Mouse (Mus musculus) MEL (cell line): ENCODE measurements around the gene Slc25a41. TPM values are rescaled to one million over a fixed set of nuclear protein-coding genes. Genes with fewer than 3 reads are reported as not detected.
A peak's percentile ranks its signal among the peaks of the same experiment; 100 is the strongest.

Source experiments
- DNase-seq: peaks from one replicate; pipeline ENCODE4 v3.0.0; 2011; ENCODE audit warnings: low read depth, low spot score
- H3K27ac ChIP-seq: 2 replicates; pipeline ENCODE4 v1.5.1; 2012; ENCODE audit warnings: low read depth, mild to moderate bottlenecking, control low read depth, low read length, moderate library complexity; ENCODE audit not compliant: control insufficient read depth
- H3K27me3 ChIP-seq, 2 experiments: fragments of 150-350 bp in 1 of 2; sonication (generic) in 1 of 2; 2 replicates each; pipeline ENCODE4 v1.6.1; 2012; ENCODE audit warnings: low read length in 2 of 2, mild to moderate bottlenecking in 2 of 2, improper control_type of control experiment in 1 of 2, moderate library complexity in 1 of 2; ENCODE audit not compliant: insufficient read depth in 2 of 2, control insufficient read depth in 1 of 2
- H3K36me3 ChIP-seq, 2 experiments: 2 replicates each; pipeline ENCODE4 v1.6.1; 2012 to 2014; ENCODE audit warnings: low read length in 2 of 2, improper control_type of control experiment in 1 of 2, inconsistent platforms in 1 of 2, mild to moderate bottlenecking in 1 of 2; ENCODE audit not compliant: insufficient read depth in 2 of 2, control insufficient read depth in 1 of 2
- H3K4me1 ChIP-seq, 2 experiments: fragments of 150-350 bp in 1 of 2; sonication (generic) in 1 of 2; 2 replicates each; pipeline ENCODE4 v1.6.1; 2012; ENCODE audit warnings: low read length in 2 of 2, improper control_type of control experiment in 1 of 2, mild to moderate bottlenecking in 1 of 2; ENCODE audit not compliant: insufficient read depth in 2 of 2, control insufficient read depth in 1 of 2
- H3K4me3 ChIP-seq, 2 experiments: fragments of 150-350 bp in 1 of 2; sonication (generic) in 1 of 2; 2 replicates each; pipeline ENCODE4 v1.5.1; 2012; ENCODE audit warnings: low read depth in 2 of 2, low read length in 2 of 2, mild to moderate bottlenecking in 2 of 2, moderate library complexity in 2 of 2, control low read depth in 1 of 2, improper control_type of control experiment in 1 of 2; ENCODE audit not compliant: control insufficient read depth in 1 of 2, insufficient read depth in 1 of 2
- H3K79me2 ChIP-seq: 2 replicates; pipeline ENCODE4 v1.6.1; 2012; ENCODE audit warnings: mild to moderate bottlenecking, low read length, moderate library complexity; ENCODE audit not compliant: control insufficient read depth, poor library complexity, insufficient read depth
- H3K9ac ChIP-seq: 2 replicates; pipeline ENCODE4 v1.6.1; 2012; ENCODE audit warnings: low read depth, mild to moderate bottlenecking, control low read depth, low read length, moderate library complexity; ENCODE audit not compliant: control insufficient read depth, poor library complexity, severe bottlenecking
- H3K9me3 ChIP-seq: fragments of 150-350 bp; sonication (generic); replicated peaks from 2 replicates; pipeline ENCODE4 v1.6.1; 2012; ENCODE audit warnings: mild to moderate bottlenecking, low read length, improper control_type of control experiment, moderate library complexity; ENCODE audit not compliant: insufficient read depth
- CHD1 ChIP-seq: IDR thresholded peaks from 2 replicates; pipeline ENCODE4 v1.6.1; 2012; ENCODE audit warnings: low read depth, mild to moderate bottlenecking, inconsistent platforms, low read length, improper control_type of control experiment
- CHD2 ChIP-seq: IDR thresholded peaks from 2 replicates; pipeline ENCODE4 v1.6.1; 2011; ENCODE audit warnings: low read length, improper control_type of control experiment
- CTCF ChIP-seq, 3 experiments: IDR thresholded peaks in 2 of 3; conservative IDR thresholded peaks in 1 of 3; 2 replicates each; pipeline ENCODE4 v1.5.1; 2011 to 2012; ENCODE audit warnings: low read length in 3 of 3, low read depth in 2 of 3, mild to moderate bottlenecking in 2 of 3, improper control_type of control experiment in 1 of 3, inconsistent platforms in 1 of 3, mixed read lengths in 1 of 3, moderate library complexity in 1 of 3; ENCODE audit not compliant: control insufficient read depth in 1 of 3, insufficient read depth in 1 of 3, poor library complexity in 1 of 3, severe bottlenecking in 1 of 3
- E2F4 ChIP-seq: IDR thresholded peaks from 2 replicates; pipeline ENCODE4 v1.6.1; 2011; ENCODE audit warnings: low read depth, low read length, improper control_type of control experiment, borderline replicate concordance
- ELF1 ChIP-seq: IDR thresholded peaks from 2 replicates; pipeline ENCODE4 v1.6.1; 2014; ENCODE audit warnings: low read depth, mild to moderate bottlenecking, inconsistent platforms, low read length, improper control_type of control experiment, moderate library complexity
- EP300 ChIP-seq, 2 experiments: IDR thresholded peaks; 2 replicates each; pipeline ENCODE4 v1.6.1; 2011; ENCODE audit warnings: improper control_type of control experiment in 2 of 2, low read length in 2 of 2, low read depth in 1 of 2, mild to moderate bottlenecking in 1 of 2
- ETS1 ChIP-seq: IDR thresholded peaks from 2 replicates; pipeline ENCODE4 v1.6.1; 2012; ENCODE audit warnings: low read depth, mild to moderate bottlenecking, inconsistent platforms, low read length, improper control_type of control experiment, moderate library complexity
- GABPA ChIP-seq: IDR thresholded peaks from 2 replicates; pipeline ENCODE4 v1.6.1; 2012; ENCODE audit warnings: low read depth, mild to moderate bottlenecking, inconsistent platforms, low read length, improper control_type of control experiment, moderate library complexity
- GATA1 ChIP-seq: IDR thresholded peaks from 2 replicates; pipeline ENCODE4 v1.6.1; 2011; ENCODE audit warnings: low read depth, low read length, improper control_type of control experiment
- HCFC1 ChIP-seq: IDR thresholded peaks from 2 replicates; pipeline ENCODE4 v1.6.1; 2012; ENCODE audit warnings: low read depth, mild to moderate bottlenecking, inconsistent platforms, low read length, improper control_type of control experiment, moderate library complexity
- JUND ChIP-seq: IDR thresholded peaks from 2 replicates; pipeline ENCODE4 v1.6.1; 2011; ENCODE audit warnings: low read depth, mild to moderate bottlenecking, improper control_type of control experiment, low read length
- KAT2A ChIP-seq: conservative IDR thresholded peaks from 2 replicates; pipeline ENCODE4 v1.6.1; 2012; ENCODE audit warnings: low read depth, low read length, improper control_type of control experiment, inconsistent platforms
- MAFK ChIP-seq: IDR thresholded peaks from 2 replicates; pipeline ENCODE4 v1.6.1; 2011; ENCODE audit warnings: low read depth, mild to moderate bottlenecking, low read length, improper control_type of control experiment, borderline replicate concordance
- MAX ChIP-seq: IDR thresholded peaks from 2 replicates; pipeline ENCODE4 v1.6.1; 2011; ENCODE audit warnings: low read length, improper control_type of control experiment
- MAZ ChIP-seq: IDR thresholded peaks from 2 replicates; pipeline ENCODE4 v1.6.1; 2012; ENCODE audit warnings: low read depth, mild to moderate bottlenecking, inconsistent platforms, low read length, improper control_type of control experiment
- MEF2A ChIP-seq: IDR thresholded peaks from 2 replicates; pipeline ENCODE4 v1.6.1; 2014; ENCODE audit warnings: low read depth, mild to moderate bottlenecking, inconsistent platforms, low read length, improper control_type of control experiment; ENCODE audit not compliant: poor library complexity, insufficient replicate concordance, severe bottlenecking; ENCODE audit errors: extremely low read depth
- MXI1 ChIP-seq: IDR thresholded peaks from 2 replicates; pipeline ENCODE4 v1.6.1; 2011; ENCODE audit warnings: mild to moderate bottlenecking, low read depth, low read length, improper control_type of control experiment
- MYB ChIP-seq: IDR thresholded peaks from 2 replicates; pipeline ENCODE4 v1.6.1; 2011; ENCODE audit warnings: mild to moderate bottlenecking, low read depth, low read length, improper control_type of control experiment
- MYC ChIP-seq: IDR thresholded peaks from 2 replicates; pipeline ENCODE4 v1.6.1; 2011; ENCODE audit warnings: low read depth, mild to moderate bottlenecking, low read length, improper control_type of control experiment, moderate library complexity
- NELFE ChIP-seq: IDR thresholded peaks from 2 replicates; pipeline ENCODE4 v1.6.1; 2011; ENCODE audit warnings: low read depth, low read length, improper control_type of control experiment
- NRF1 ChIP-seq: IDR thresholded peaks from 2 replicates; pipeline ENCODE4 v1.6.1; 2014; ENCODE audit warnings: low read depth, mild to moderate bottlenecking, inconsistent platforms, low read length, improper control_type of control experiment, moderate library complexity; ENCODE audit not compliant: poor library complexity, insufficient read depth, severe bottlenecking
- POLR2A ChIP-seq, 2 experiments: IDR thresholded peaks; 2 replicates each; pipeline ENCODE4 v1.6.1; 2011 to 2012; ENCODE audit warnings: low read length in 2 of 2, mild to moderate bottlenecking in 2 of 2, control low read depth in 1 of 2, improper control_type of control experiment in 1 of 2, low read depth in 1 of 2, moderate library complexity in 1 of 2; ENCODE audit not compliant: control insufficient read depth in 1 of 2, insufficient read depth in 1 of 2, poor library complexity in 1 of 2
- POLR2AphosphoS2 ChIP-seq: IDR thresholded peaks from 2 replicates; pipeline ENCODE4 v1.6.1; 2011; ENCODE audit warnings: low read length, improper control_type of control experiment
- POLR2AphosphoS5 ChIP-seq: IDR thresholded peaks from 2 replicates; pipeline ENCODE4 v1.6.1; 2012; ENCODE audit warnings: low read depth, borderline replicate concordance, mild to moderate bottlenecking, inconsistent platforms, low read length, moderate library complexity, mixed read lengths
- RAD21 ChIP-seq: IDR thresholded peaks from 2 replicates; pipeline ENCODE4 v1.6.1; 2011; ENCODE audit warnings: mild to moderate bottlenecking, low read depth, low read length, improper control_type of control experiment
- RCOR1 ChIP-seq: IDR thresholded peaks from 2 replicates; pipeline ENCODE4 v1.6.1; 2012; ENCODE audit warnings: low read depth, mild to moderate bottlenecking, inconsistent platforms, low read length, improper control_type of control experiment
- SIN3A ChIP-seq: IDR thresholded peaks from 2 replicates; pipeline ENCODE4 v1.6.1; 2012; ENCODE audit warnings: low read length, improper control_type of control experiment, inconsistent platforms
- SMC3 ChIP-seq: IDR thresholded peaks from 2 replicates; pipeline ENCODE4 v1.6.1; 2011; ENCODE audit warnings: low read depth, low read length, improper control_type of control experiment
- TAL1 ChIP-seq: IDR thresholded peaks from 2 replicates; pipeline ENCODE4 v1.6.1; 2012; ENCODE audit warnings: mild to moderate bottlenecking, inconsistent platforms, low read length, moderate library complexity, mixed read lengths
- TBP ChIP-seq: IDR thresholded peaks from 2 replicates; pipeline ENCODE4 v1.8.0; 2011; ENCODE audit warnings: low read depth, low read length, improper control_type of control experiment
- TCF12 ChIP-seq: IDR thresholded peaks from 2 replicates; pipeline ENCODE4 v1.6.1; 2014; ENCODE audit warnings: low read depth, mild to moderate bottlenecking, inconsistent platforms, low read length, improper control_type of control experiment, moderate library complexity
- UBTF ChIP-seq: IDR thresholded peaks from 2 replicates; pipeline ENCODE4 v1.6.1; 2012; ENCODE audit warnings: low read depth, mild to moderate bottlenecking, inconsistent platforms, low read length, improper control_type of control experiment, moderate library complexity, borderline replicate concordance; ENCODE audit not compliant: insufficient read depth
- USF1 ChIP-seq: IDR thresholded peaks from 2 replicates; pipeline ENCODE4 v1.6.1; 2014; ENCODE audit warnings: low read depth, mild to moderate bottlenecking, inconsistent platforms, low read length, improper control_type of control experiment, moderate library complexity
- USF2 ChIP-seq, 2 experiments: IDR thresholded peaks; 2 replicates each; pipeline ENCODE4 v1.6.1; 2011 to 2012; ENCODE audit warnings: improper control_type of control experiment in 2 of 2, low read length in 2 of 2, borderline replicate concordance in 1 of 2, inconsistent platforms in 1 of 2, low read depth in 1 of 2, mild to moderate bottlenecking in 1 of 2; ENCODE audit not compliant: insufficient read depth in 1 of 2
- ZC3H11A ChIP-seq: IDR thresholded peaks from 2 replicates; pipeline ENCODE4 v1.6.1; 2012; ENCODE audit warnings: low read depth, mild to moderate bottlenecking, inconsistent platforms, low read length, improper control_type of control experiment
- ZKSCAN1 ChIP-seq: IDR thresholded peaks from 2 replicates; pipeline ENCODE4 v1.6.1; 2012; ENCODE audit warnings: low read depth, mild to moderate bottlenecking, inconsistent platforms, low read length, improper control_type of control experiment, moderate library complexity
- ZMIZ1 ChIP-seq: IDR thresholded peaks from 2 replicates; pipeline ENCODE4 v1.6.1; 2012; ENCODE audit warnings: low read depth, mild to moderate bottlenecking, inconsistent platforms, low read length, improper control_type of control experiment, moderate library complexity
- ZNF384 ChIP-seq: IDR thresholded peaks from 2 replicates; pipeline ENCODE4 v1.6.1; 2012; ENCODE audit warnings: low read depth, mild to moderate bottlenecking, inconsistent platforms, low read length, improper control_type of control experiment
- polyA plus RNA-seq, 2 experiments: library from polyadenylated mRNA; stranded (reverse) in 1 of 2; unstranded in 1 of 2; fragments of >175 nt in 1 of 2; fragments of >200 nt in 1 of 2; gene quantifications; 2 replicates each; pipeline versions ENCODE4 v1.2.1 to v1.2.4; 2012; ENCODE audit warnings: low replicate concordance in 2 of 2, low read depth in 1 of 2; ENCODE audit not compliant: insufficient read length in 2 of 2, insufficient read depth in 1 of 2, missing spikeins in 1 of 2
- total RNA-seq: library from RNA; depleted of rRNA; stranded (reverse); fragments of 300-350 nt; gene quantifications from 2 replicates; pipeline ENCODE4 v1.2.3, GENCODE M21; 2012

Gene Slc25a41
- total and polyA plus RNA-seq, 3 experiments, result 0.08 to 0.15 TPM; not detected in 1

DNA sequence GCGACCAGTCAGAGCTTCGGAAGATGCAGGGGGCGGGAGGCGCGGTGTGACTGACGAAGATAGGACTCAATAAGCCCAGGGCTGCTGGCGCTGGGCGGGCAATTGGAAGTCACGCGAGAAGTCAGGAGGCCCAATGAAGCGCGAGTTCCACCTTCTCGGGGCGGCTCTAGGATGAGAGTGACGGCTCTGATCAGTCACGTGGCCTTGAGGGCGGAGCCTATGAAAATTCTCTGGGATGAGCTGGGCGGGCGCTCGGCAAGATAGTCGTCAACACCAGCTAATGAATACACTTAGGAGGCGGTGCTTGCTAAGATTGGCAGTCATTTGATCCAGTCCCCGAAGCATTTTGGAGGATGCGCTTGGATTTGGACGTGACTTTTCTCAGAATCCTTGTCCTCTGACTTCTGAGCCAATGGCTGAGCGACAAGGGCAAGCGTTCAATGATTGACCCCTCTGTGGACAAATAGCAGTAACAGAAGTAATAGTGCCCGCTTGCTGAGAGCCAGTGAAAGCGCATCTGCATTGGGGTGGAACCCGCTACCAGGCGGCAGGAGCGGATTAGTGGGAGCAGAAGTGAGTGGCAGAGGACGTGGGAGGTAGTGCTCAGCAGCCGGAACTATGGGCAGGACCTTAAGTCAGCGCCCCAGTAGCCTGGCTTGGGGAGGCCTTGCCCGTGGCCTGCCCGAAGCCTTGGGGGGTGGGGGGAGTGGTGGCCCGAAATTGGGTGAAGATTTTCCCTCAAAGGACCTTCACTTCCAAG, 9.6 kb downstream of the Slc25a41 start:
- DNase-seq, result peak; percentile 100
- Histone ChIP-seq H3K4me1 (peaks cover 0 to 18% of the 10 kb centered on the region in 2 experiments; a peak in 2 of 4 replicates), H3K9ac (peak overlapping the region; percentile 83)

DNA sequence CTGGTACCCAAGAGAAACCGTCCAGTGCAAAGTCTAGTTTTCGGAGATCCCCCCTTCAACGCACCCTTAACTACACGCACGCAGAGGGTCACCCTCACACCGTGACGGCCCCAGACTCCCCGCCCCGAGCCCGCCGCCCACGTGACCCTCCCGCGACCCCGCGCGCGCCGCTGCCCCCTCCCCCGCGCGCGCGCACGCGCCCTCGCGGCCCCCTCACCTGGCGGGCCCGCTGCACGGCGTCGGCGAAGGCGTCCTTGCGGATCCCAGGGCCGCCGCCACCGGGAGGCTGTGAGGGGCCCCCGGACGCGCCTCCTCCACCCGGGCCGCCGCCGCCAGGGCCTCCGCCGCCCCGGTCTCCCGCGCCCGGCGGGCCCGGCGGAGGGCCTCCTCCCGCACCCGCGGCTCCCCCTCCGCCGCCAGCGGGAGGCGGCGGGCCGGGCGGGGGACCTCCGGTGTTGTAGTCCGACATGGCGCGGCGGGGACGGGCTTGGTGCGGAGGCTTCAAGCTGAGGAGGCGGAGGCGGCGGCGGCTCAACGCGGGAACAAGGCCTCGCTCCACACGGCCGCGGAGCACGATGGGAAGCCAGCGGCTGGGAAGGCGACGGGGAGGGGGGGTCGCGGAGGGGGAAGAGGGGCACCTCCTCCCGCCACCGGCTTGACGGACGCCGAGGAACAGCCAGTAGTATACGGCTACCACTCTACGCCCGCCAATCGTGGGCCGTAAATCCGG, 10.4 kb downstream of the Slc25a41 start, which contains the start of gene Khsrp:
Gene Khsrp (minus strand): TSS at position 592 of the 730 bp plus-strand sequence.
- peaks cover 38% of the 10 kb centered on the region for H3K79me2 ChIP-seq
- peaks cover 7 to 10% of the 10 kb centered on the region in 2 experiments for H3K36me3 ChIP-seq
- H3K4me3 ChIP-seq, result peak within 1 kb of the TSS; percentile 93 to 97
- H3K9me3 ChIP-seq, result no peaks in the 10 kb centered on the region
- peaks cover 0 to 18% of the 10 kb centered on the region in 2 experiments; a peak in 2 of 4 replicates for H3K4me1 ChIP-seq
- H3K27ac ChIP-seq, result peak within 1 kb of the TSS; percentile 79
- H3K27me3 ChIP-seq, result no peaks in the 10 kb centered on the region
- DNase-seq, result peak; percentile 48
- peak within 1 kb of the TSS; percentile 99 for H3K9ac ChIP-seq
- TF ChIP-seq POLR2A (IDR thresholded peaks at IDR 0.05; ENCODE audit: control insufficient read depth in 1 of 2, insufficient read depth in 1 of 2, low read depth in 1 of 2, low read length in 2 of 2, poor library complexity in 1 of 2) (peak; percentile 58 to 84; a peak in 3 of 4 replicates), ZMIZ1 (no peak), SIN3A (peak; percentile 58), MXI1 (peak; percentile 68; the same call in 1 of the 2 replicates), JUND (no peak), ZC3H11A (no peak), TCF12 (peak; percentile 59), RAD21 (no peak), USF1 (peak; percentile 85), ETS1 (no peak; the same call in 1 of the 2 replicates), RCOR1 (no peak), MEF2A (no peak), NRF1 (peak; percentile 58)

More for the DNA sequence above, 9.6 kb downstream of the Slc25a41 start:
- peaks cover 38% of the 10 kb centered on the region for H3K79me2 ChIP-seq
- no peak for TF ChIP-seq MEF2A
- TF ChIP-seq ZKSCAN1, result no peak
- peak; percentile 88 to 91 for TF ChIP-seq USF2 (IDR thresholded peaks at IDR 0.05; ENCODE audit: borderline replicate concordance in 1 of 2, insufficient read depth in 1 of 2, low read depth in 1 of 2, low read length in 2 of 2)
- TF ChIP-seq POLR2AphosphoS2, result peak; percentile 83; the same call in 1 of the 2 replicates
- peak; percentile 100 for TF ChIP-seq USF1
- peak; percentile 94 for TF ChIP-seq MAX
- TF ChIP-seq E2F4, result no peak
- peak; percentile 84; the same call in 1 of the 2 replicates for TF ChIP-seq POLR2AphosphoS5
- no peak for TF ChIP-seq CTCF (IDR thresholded peaks at IDR 0.05 in 2 of 3, conservative IDR thresholded peaks at IDR 0.05 in 1 of 3; ENCODE audit: control insufficient read depth in 1 of 3, insufficient read depth in 1 of 3, low read depth in 2 of 3, low read length in 3 of 3, poor library complexity in 1 of 3, severe bottlenecking in 1 of 3)
- TF ChIP-seq CHD1, result no peak
- 0 out of 2 replicates have a peak, but pooled peaks have one; percentile 34 for TF ChIP-seq SIN3A
- TF ChIP-seq TAL1, result no peak
- TF ChIP-seq RAD21, result no peak
- TF ChIP-seq KAT2A, result peak; percentile 22; the same call in 1 of the 2 replicates
- no peak; the same call in 1 of the 2 replicates for TF ChIP-seq MYC
- TF ChIP-seq CHD2, result peak; percentile 93
- no peak for TF ChIP-seq ZNF384
- no peak for TF ChIP-seq ZMIZ1
- TF ChIP-seq GABPA, result no peak
- no peak for TF ChIP-seq SMC3
- TF ChIP-seq UBTF, result no peak
- peak; percentile 46; the same call in 1 of the 2 replicates for TF ChIP-seq TCF12
- peak; percentile 76 for TF ChIP-seq NELFE
- peak; percentile 59 for TF ChIP-seq NRF1
- peak; percentile 49 for TF ChIP-seq GATA1
- TF ChIP-seq HCFC1, result peak; percentile 59
- TF ChIP-seq ZC3H11A, result no peak
- TF ChIP-seq TBP, result peak; percentile 88
- TF ChIP-seq MAZ, result no peak
- TF ChIP-seq MYB, result no peak
- no peak for TF ChIP-seq RCOR1
- TF ChIP-seq POLR2A (IDR thresholded peaks at IDR 0.05; ENCODE audit: control insufficient read depth in 1 of 2, insufficient read depth in 1 of 2, low read depth in 1 of 2, low read length in 2 of 2, poor library complexity in 1 of 2), result peak; percentile 62 to 96
- peak; percentile 66; the same call in 1 of the 2 replicates for TF ChIP-seq ELF1
- no peak for TF ChIP-seq MAFK
- no peak for TF ChIP-seq MXI1
- no peak for TF ChIP-seq EP300 (IDR thresholded peaks at IDR 0.05; ENCODE audit: low read depth in 1 of 2, low read length in 2 of 2)
- TF ChIP-seq, all 39 proteins: peak for 16
- H3K27me3 ChIP-seq, result no peaks in the 10 kb centered on the region
- no peaks in the 10 kb centered on the region for H3K9me3 ChIP-seq
- H3K36me3 ChIP-seq, result peaks cover 2 to 10% of the 10 kb centered on the region in 2 experiments; a peak in 3 of 4 replicates
- H3K27ac ChIP-seq, result peak overlapping the region; percentile 68
- H3K4me3 ChIP-seq, result peak overlapping the region; percentile 37 to 59
